Mouse (Mus musculus) liver, adult 2 months (tissue): ENCODE results near the gene Cfdp1. TPM values are rescaled to one million over a fixed set of nuclear protein-coding genes. Genes with fewer than 3 reads are reported as not detected.

Experiments used
- DNase-seq: peaks from one replicate; pipeline ENCODE4 v3.0.0-alpha.2; 2011; ENCODE audit warnings: low read depth, low spot score; ENCODE audit errors: extremely low read depth
- H3K27ac ChIP-seq: fragments of 200-500 bp; replicated peaks from 2 replicates; pipeline ENCODE4 v1.5.1; 2012; ENCODE audit warnings: low read depth, mild to moderate bottlenecking, control low read depth, inconsistent platforms, low read length; ENCODE audit not compliant: insufficient read depth
- H3K27me3 ChIP-seq: fragments of 200-500 bp; 2 replicates; pipeline ENCODE4 v1.6.1; 2012; ENCODE audit warnings: mild to moderate bottlenecking, moderate library complexity, low read length, inconsistent platforms; ENCODE audit not compliant: control insufficient read depth, insufficient read depth
- H3K36me3 ChIP-seq: fragments of 200-500 bp; 2 replicates; pipeline ENCODE4 v1.6.1; 2012; ENCODE audit warnings: low read length, inconsistent platforms; ENCODE audit not compliant: control insufficient read depth, insufficient read depth
- H3K4me1 ChIP-seq: fragments of 200-500 bp; 2 replicates; pipeline ENCODE4 v1.6.1; 2011; ENCODE audit warnings: low read length; ENCODE audit not compliant: control insufficient read depth, insufficient read depth
- H3K4me3 ChIP-seq: fragments of 200-500 bp; 2 replicates; pipeline ENCODE4 v1.5.1; 2011; ENCODE audit warnings: low read depth, mild to moderate bottlenecking, control low read depth, low read length, moderate library complexity; ENCODE audit not compliant: insufficient read depth
- H3K79me2 ChIP-seq: fragments of 200-500 bp; 2 replicates; pipeline ENCODE4 v1.6.1; 2012; ENCODE audit warnings: inconsistent platforms, mild to moderate bottlenecking, low read length, moderate library complexity; ENCODE audit not compliant: control insufficient read depth, insufficient read depth
- H3K9ac ChIP-seq: fragments of 200-500 bp; 2 replicates; pipeline ENCODE4 v1.6.1; 2012; ENCODE audit warnings: low read depth, mild to moderate bottlenecking, control low read depth, inconsistent platforms, low read length
- CTCF ChIP-seq: fragments of 200-500 bp; IDR thresholded peaks from 2 replicates; pipeline ENCODE4 v1.5.1; 2011; ENCODE audit warnings: low read depth, low read length, control low read depth
- POLR2A ChIP-seq: fragments of 200-500 bp; IDR thresholded peaks from 2 replicates; pipeline ENCODE4 v1.6.1; 2011; ENCODE audit warnings: low read length, control low read depth; ENCODE audit not compliant: insufficient read depth; ENCODE audit errors: extremely low read depth
- WGBS: fragments of 180-500 bp; shearing (Covaris S2); methylation state at CpG from one replicate; pipeline ENCODE4 v1.1.7; 2018; 5-methylcytosine and 5-hydroxymethylcytosine counted together
- polyA plus RNA-seq: library from polyadenylated mRNA; depleted of rRNA; stranded (reverse); fragments of >200 nt; gene quantifications from 2 replicates; pipeline ENCODE4 v1.2.3, GENCODE M21; 2012
- total RNA-seq: library from RNA; depleted of rRNA; stranded (reverse); fragments of >200 nt; gene quantifications from 2 replicates; pipeline ENCODE4 v1.2.3, GENCODE M21; 2014

Gene Cfdp1
- total and polyA plus RNA-seq, 2 experiments, result 3.8 to 40.7 TPM

DNA sequence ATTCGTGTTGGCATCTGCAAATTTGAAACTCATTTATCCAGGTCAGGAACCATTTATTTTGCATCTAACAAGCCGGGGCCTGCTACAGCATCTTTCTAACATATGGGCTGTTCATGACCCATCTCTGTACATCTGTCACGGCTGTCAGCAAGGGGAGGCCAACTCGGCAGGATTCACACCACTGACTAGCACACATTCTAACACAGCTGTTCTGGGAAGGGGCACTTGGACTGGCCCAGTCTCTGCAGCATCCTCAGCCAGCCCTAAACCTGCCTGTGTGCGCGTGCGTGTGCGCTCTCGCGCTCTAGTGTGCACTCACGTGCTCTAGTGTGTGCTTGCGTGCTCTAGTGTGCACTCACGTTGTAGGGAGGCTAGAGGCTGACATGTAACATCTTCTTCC is 93.4 kb downstream of the Cfdp1 start:
- no peak overlapping the region for H3K9ac ChIP-seq
- TF ChIP-seq CTCF, result no peak
- no peak for TF ChIP-seq POLR2A
- no peaks in the 10 kb centered on the region for H3K36me3 ChIP-seq
- DNase-seq, result no peak
- no peaks in the 10 kb centered on the region for H3K27me3 ChIP-seq
- H3K4me3 ChIP-seq, result no peak overlapping the region
- no peak overlapping the region for H3K27ac ChIP-seq
- WGBS, result 92% methylated on average over 13 of the region's 13 CpGs
- H3K4me1 ChIP-seq, result no peaks in the 10 kb centered on the region; the same call in 1 of the 2 replicates
- H3K79me2 ChIP-seq, result no peaks in the 10 kb centered on the region

- Histone ChIP-seq H3K79me2 (no peaks in the 10 kb centered on the region), H3K36me3 (no peaks in the 10 kb centered on the region), H3K9ac (no peak overlapping the region), H3K27ac (no peak overlapping the region), H3K4me1 (peaks cover 2% of the 10 kb centered on the region; the same call in 1 of the 2 replicates), H3K4me3 (no peak overlapping the region), H3K27me3 (no peaks in the 10 kb centered on the region)
- DNase-seq, result peak; percentile 68
- 60% methylated on average over 5 of the region's 5 CpGs for WGBS
- no peak for TF ChIP-seq POLR2A
- no peak for TF ChIP-seq CTCF
Measured at GRCm38 (mm10) chr8:111758817-111759216, 95.3 kb downstream of the Cfdp1 start.

DNA sequence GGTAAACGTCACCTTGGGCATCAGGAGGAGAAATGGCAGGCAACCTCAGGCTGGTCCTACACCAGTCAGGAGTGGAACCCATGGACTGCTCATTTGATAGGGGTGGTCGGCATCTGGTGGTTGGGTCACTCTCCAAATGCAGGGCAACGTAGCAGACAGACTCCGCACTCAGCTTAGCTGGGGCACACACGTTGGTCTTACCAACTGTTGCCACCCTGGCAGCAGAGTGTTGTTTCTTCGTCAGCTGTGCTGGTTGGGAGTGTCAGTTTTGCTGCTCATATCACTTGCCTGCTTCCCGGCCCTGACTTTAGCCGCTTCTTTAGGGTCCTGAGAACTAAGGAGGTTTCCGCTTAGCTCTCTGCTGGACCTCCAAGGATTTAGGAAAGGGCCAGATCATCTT is 96.5 kb downstream of the Cfdp1 start:
- no peak overlapping the region for H3K27ac ChIP-seq
- 94% methylated on average over 9 of the region's 9 CpGs for WGBS
- H3K9ac ChIP-seq, result no peak overlapping the region
- H3K27me3 ChIP-seq, result no peaks in the 10 kb centered on the region
- no peaks in the 10 kb centered on the region for H3K36me3 ChIP-seq
- no peak overlapping the region for H3K4me3 ChIP-seq
- no peak for DNase-seq
- no peaks in the 10 kb centered on the region for H3K79me2 ChIP-seq
- peaks cover 2% of the 10 kb centered on the region; the same call in 1 of the 2 replicates for H3K4me1 ChIP-seq
- no peak for TF ChIP-seq POLR2A
- no peak for TF ChIP-seq CTCF

DNA sequence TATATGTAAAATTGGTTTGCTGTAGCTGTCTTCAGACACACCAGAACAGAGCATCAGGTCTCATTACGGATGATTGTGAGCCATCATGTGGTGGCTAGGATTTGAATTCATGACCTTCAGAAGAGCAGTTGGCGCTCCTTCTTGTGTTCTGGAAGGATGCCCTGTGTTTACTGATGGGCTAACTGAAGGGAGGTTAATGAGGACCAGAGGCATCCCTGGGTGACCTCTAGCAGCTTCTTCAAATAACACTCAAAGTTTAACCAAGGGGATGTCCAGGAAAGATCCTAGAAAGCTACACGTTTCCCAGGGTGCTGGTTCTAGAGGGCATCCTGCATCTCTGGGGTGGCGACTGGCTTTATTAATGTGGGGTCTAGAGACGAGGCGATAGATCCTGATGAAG is 99.4 kb downstream of the Cfdp1 start:
- TF ChIP-seq CTCF, result no peak
- no peak for TF ChIP-seq POLR2A
- H3K4me3 ChIP-seq, result no peak overlapping the region
- H3K27me3 ChIP-seq, result no peaks in the 10 kb centered on the region
- DNase-seq, result peak; percentile 68
- no peak overlapping the region for H3K27ac ChIP-seq
- peaks cover 2% of the 10 kb centered on the region; the same call in 1 of the 2 replicates for H3K4me1 ChIP-seq
- 52% methylated on average over 6 of the region's 6 CpGs for WGBS
- no peaks in the 10 kb centered on the region for H3K79me2 ChIP-seq
- H3K9ac ChIP-seq, result no peak overlapping the region
- no peaks in the 10 kb centered on the region for H3K36me3 ChIP-seq

DNA sequence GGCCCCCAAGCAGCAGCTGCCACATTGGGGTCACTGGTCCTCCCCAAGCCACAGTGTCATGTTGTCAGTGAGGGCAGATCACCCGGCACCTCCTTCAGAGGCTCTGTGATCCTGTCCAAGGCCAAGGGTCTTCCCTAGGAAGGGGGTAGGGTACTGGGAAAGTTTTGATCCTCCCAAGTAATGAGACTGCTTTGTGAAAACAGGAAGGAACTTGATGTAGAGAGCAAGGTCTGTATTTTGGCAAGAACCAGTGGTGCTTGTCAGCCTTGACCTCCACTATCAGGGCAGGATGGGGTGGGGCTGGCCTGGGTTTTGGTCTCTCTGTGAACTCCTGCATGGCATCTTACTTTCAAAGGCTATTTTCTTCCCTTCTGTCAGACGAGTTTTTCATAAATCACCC is 100.0 kb downstream of the Cfdp1 start:
- TF ChIP-seq CTCF (no peak), POLR2A (no peak)
- DNase-seq, result no peak
- peaks cover 2% of the 10 kb centered on the region; the same call in 1 of the 2 replicates for H3K4me1 ChIP-seq
- no peak overlapping the region for H3K9ac ChIP-seq
- H3K36me3 ChIP-seq, result no peaks in the 10 kb centered on the region
- H3K27me3 ChIP-seq, result no peaks in the 10 kb centered on the region
- peak overlapping the region; percentile 24; the same call in 1 of the 2 replicates for H3K27ac ChIP-seq
- no peaks in the 10 kb centered on the region for H3K79me2 ChIP-seq
- WGBS, result 54% methylated on average over 2 of the region's 2 CpGs
- H3K4me3 ChIP-seq, result no peak overlapping the region

DNA sequence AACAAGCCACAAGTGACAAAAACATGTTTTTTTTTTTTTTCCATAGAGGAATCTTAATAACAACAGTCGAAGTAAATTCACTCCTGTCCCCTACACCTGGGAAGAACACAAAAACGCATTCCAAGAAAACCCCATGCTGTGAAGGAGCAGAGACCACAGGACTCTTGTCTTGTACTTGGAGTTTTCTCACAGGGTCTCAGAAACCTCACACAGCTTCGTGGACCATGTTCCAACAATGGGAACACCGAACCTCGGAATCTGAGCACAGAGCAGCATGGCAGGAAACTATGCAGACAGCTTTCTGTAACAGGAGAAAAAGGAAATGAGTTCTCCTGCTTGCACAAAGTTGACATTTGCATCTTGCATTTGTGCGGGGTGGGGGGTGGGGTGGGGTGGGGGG is 105.3 kb downstream of the Cfdp1 start:
- 75% methylated on average over 6 of the region's 6 CpGs for WGBS
- no peak overlapping the region for H3K27ac ChIP-seq
- TF ChIP-seq CTCF (no peak), POLR2A (no peak)
- no peak overlapping the region for H3K4me3 ChIP-seq
- H3K36me3 ChIP-seq, result no peaks in the 10 kb centered on the region
- no peak for DNase-seq
- H3K4me1 ChIP-seq, result peaks cover 11% of the 10 kb centered on the region
- H3K27me3 ChIP-seq, result no peaks in the 10 kb centered on the region
- no peaks in the 10 kb centered on the region for H3K79me2 ChIP-seq
- H3K9ac ChIP-seq, result no peak overlapping the region
